Mouse (Mus musculus) heart, embryonic 11.5 days (tissue): ENCODE measurements at regions not wholly inside any gene's neighbourhood (a gene's known extent, or its start where the extent isn't known, plus 50 kb on each side); places are given as distances from the start of the nearest gene placed in this dataset.

Experiments used
- ATAC-seq: fragments of 200-750 bp; cut with Nextera tagmentation; replicated peaks from 2 replicates; pipeline ENCODE4 v1.8.0; 2017; ENCODE audit warnings: moderate library complexity; ENCODE audit not compliant: insufficient number of reproducible peaks, low FRiP score, low TSS enrichment
- H3K27ac ChIP-seq: fragments of 300-500 bp; sonication (generic); 2 replicates; pipeline ENCODE4 v1.5.1; 2014; ENCODE audit warnings: mild to moderate bottlenecking, low read depth, low read length
- H3K27me3 ChIP-seq: fragments of 300-500 bp; sonication (generic); 2 replicates; pipeline ENCODE4 v1.6.1; 2014; ENCODE audit warnings: mild to moderate bottlenecking, low read length, mixed read lengths; ENCODE audit not compliant: control insufficient read depth, insufficient read depth
- H3K36me3 ChIP-seq: fragments of 300-500 bp; sonication (generic); 2 replicates; pipeline ENCODE4 v1.6.1; 2014; ENCODE audit warnings: mild to moderate bottlenecking, low read length, moderate library complexity, mixed read lengths; ENCODE audit not compliant: control insufficient read depth, insufficient read depth
- H3K4me1 ChIP-seq: fragments of 300-500 bp; sonication (generic); 2 replicates; pipeline ENCODE4 v1.6.1; 2014; ENCODE audit warnings: low read length; ENCODE audit not compliant: control insufficient read depth, insufficient read depth
- H3K4me2 ChIP-seq: fragments of 300-500 bp; sonication (generic); 2 replicates; pipeline ENCODE4 v1.6.1; 2014; ENCODE audit warnings: mild to moderate bottlenecking, moderate library complexity
- H3K4me3 ChIP-seq: fragments of 300-500 bp; sonication (generic); 2 replicates; pipeline ENCODE4 v1.5.1; 2014; ENCODE audit warnings: low read depth, low read length
- H3K9ac ChIP-seq: fragments of 300-500 bp; sonication (generic); 2 replicates; pipeline ENCODE4 v1.6.1; 2014; ENCODE audit warnings: mild to moderate bottlenecking, low read depth, low read length, moderate library complexity
- H3K9me3 ChIP-seq: fragments of 300-500 bp; sonication (generic); replicated peaks from 2 replicates; pipeline ENCODE4 v1.6.1; 2016; ENCODE audit warnings: low read length; ENCODE audit not compliant: control insufficient read depth
- WGBS: fragments of 180-500 bp; shearing (Covaris S2); extraction: QIAGEN DNeasy Blood & Tissue Kit; methylation state at CpG from one replicate; pipeline ENCODE4 v1.1.7; 2014; ENCODE audit not compliant: insufficient replicate concordance; 5-methylcytosine and 5-hydroxymethylcytosine counted together

DNA sequence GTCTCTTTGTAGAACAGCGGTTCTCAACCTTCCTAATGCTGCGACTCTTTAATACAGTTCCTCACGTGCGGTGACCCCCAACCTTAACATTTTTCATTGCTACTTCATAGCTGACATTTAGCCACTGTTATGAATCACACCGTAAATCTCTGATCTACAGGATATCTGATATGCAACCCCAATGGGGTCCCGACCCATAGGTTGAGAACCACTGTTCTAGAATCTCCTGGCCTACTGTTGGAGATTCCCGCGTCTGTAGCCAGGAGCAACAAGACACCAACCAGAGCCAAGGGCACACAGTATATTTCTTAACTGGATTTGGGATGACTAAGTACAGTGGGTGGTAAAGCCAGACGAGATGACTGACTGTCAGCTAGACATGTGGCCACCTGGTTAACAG lies 147.6 kb upstream of the 1600014C23Rik start:
- H3K9ac ChIP-seq = no peak overlapping the region
- WGBS = 88% methylated on average over 9 of the region's 9 CpGs
- no peaks in the 10 kb centered on the region for H3K36me3 ChIP-seq
- H3K27me3 ChIP-seq = peaks cover 2% of the 10 kb centered on the region; the same call in 1 of the 2 replicates
- H3K9me3 ChIP-seq = no peaks in the 10 kb centered on the region; the same call in 1 of the 2 replicates
- no peak overlapping the region for H3K27ac ChIP-seq
- no peak overlapping the region for H3K4me3 ChIP-seq
- no peak overlapping the region for H3K4me2 ChIP-seq
- peaks cover 11% of the 10 kb centered on the region for H3K4me1 ChIP-seq
- no peak for ATAC-seq

DNA sequence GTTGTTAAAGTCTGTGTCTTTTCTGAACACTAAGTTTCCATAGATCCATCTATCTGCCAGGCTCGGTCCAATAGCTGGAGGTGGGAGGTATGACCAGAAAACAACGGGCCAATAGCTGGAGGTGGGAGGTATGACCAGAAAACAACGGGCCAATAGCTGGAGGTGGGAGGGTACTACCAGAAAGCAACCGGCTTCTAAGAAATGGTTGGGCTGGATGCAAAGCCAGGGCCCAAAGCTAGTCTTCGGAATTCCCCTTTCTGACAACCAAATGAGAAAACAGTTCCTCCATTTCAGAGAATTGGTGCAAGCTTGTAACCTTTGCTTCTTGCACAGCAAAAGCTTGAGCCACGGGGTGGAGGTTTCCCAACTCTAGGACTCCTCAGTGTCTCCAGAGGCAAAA lies 147.1 kb upstream of the 1600014C23Rik start:
- no peak overlapping the region for H3K9ac ChIP-seq
- H3K4me2 ChIP-seq = no peak overlapping the region
- H3K36me3 ChIP-seq = no peaks in the 10 kb centered on the region
- no peak for ATAC-seq
- no peak overlapping the region for H3K4me3 ChIP-seq
- peaks cover 2% of the 10 kb centered on the region; the same call in 1 of the 2 replicates for H3K27me3 ChIP-seq
- H3K27ac ChIP-seq = no peak overlapping the region
- 77% methylated on average over 6 of the region's 6 CpGs for WGBS
- no peaks in the 10 kb centered on the region; the same call in 1 of the 2 replicates for H3K9me3 ChIP-seq
- peaks cover 6% of the 10 kb centered on the region for H3K4me1 ChIP-seq

DNA sequence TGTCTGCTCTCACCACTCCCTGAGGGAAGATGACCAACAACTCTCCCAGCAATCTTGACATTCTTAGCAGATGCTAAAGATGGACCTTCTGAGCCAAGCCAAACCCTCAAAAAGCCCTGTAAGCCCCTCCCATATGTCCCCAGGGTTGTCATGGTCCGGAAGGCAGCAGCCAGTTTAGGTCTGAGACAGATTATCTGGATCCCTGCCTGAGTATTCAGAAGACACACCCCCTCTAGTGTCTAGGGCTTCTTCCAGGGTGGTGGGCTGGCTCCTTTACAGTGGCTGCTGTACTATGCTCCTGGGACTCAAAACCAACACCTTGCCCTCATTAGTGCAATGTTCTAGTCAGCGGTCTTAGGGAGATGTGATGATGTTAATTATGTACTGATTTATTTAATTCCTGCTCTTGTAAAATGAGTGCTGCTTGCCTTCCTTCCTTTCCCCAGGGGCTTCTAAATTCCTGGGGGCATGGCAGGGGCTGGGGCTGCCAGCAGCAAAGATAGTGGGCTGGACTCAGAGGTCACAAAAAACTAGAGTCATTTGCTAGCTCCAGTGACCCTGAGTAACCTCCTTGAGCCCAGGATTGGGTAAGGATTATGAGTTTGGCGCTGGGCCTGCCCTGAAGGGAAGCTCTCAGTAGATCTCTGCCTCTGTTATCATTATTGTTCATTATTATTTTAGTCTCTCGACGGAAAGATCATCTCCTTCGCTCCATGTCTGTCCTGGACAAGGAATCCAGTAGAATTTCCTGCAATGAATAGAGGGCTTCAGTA lies 146.0 kb upstream of the 1600014C23Rik start:
- Histone ChIP-seq H3K4me2 (no peak overlapping the region), H3K4me1 (0 out of 2 replicates have a peak, but pooled peaks cover 2% of the 10 kb centered on the region), H3K36me3 (no peaks in the 10 kb centered on the region), H3K27ac (no peak overlapping the region), H3K9ac (no peak overlapping the region), H3K9me3 (no peaks in the 10 kb centered on the region; the same call in 1 of the 2 replicates), H3K4me3 (no peak overlapping the region), H3K27me3 (peaks cover 7% of the 10 kb centered on the region; the same call in 1 of the 2 replicates)
- 71% methylated on average over 6 of the region's 6 CpGs for WGBS
- no peak for ATAC-seq

DNA sequence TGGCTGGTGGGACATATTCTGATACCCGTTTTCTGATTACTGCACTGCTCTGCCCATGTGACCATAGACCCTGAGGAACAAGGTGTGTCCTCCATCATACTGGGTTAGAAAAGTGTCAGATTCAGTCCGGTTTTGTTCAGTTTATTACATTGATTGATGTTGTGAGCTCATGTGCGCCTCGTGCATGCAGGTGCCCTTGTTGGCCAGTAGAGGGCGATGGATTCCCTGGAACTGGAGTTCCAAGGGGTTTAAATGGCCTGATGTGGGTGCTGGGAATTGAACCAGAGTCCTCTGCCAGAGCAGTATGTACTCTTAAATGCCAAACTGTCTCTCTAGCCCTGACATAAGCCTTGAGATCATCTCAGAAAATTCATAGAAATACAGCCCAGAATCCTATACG lies 144.8 kb upstream of the 1600014C23Rik start:
- Histone ChIP-seq H3K27ac (no peak overlapping the region), H3K4me1 (peaks cover 7% of the 10 kb centered on the region), H3K27me3 (peaks cover 11% of the 10 kb centered on the region; the same call in 1 of the 2 replicates), H3K36me3 (no peaks in the 10 kb centered on the region), H3K4me2 (no peak overlapping the region), H3K9ac (no peak overlapping the region), H3K9me3 (no peaks in the 10 kb centered on the region; the same call in 1 of the 2 replicates), H3K4me3 (no peak overlapping the region)
- no peak for ATAC-seq
- 75% methylated on average over 6 of the region's 6 CpGs for WGBS

DNA sequence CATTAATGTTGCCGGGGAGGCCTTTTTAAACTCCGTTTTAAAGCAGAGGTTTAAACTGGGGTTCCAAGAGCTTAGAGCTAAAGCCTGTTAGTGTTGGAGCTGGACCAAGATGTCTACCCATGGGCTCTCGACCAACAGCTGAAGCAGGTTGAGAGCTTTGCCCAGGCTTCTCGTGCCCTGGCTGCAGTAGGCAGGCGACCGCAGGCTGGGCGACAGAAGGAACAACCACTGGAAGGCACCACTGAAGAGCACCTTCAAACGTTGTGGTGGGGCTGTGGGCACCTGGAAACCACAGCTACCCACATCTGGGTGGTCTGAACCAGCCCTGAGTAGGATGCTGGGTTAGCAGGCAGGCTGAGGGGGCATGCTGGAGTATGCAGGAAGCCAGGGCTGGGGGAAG lies 141.7 kb upstream of the 1600014C23Rik start:
- Histone ChIP-seq H3K4me3 (no peak overlapping the region), H3K27ac (no peak overlapping the region), H3K4me1 (peaks cover 12% of the 10 kb centered on the region), H3K4me2 (no peak overlapping the region), H3K9me3 (no peaks in the 10 kb centered on the region; the same call in 1 of the 2 replicates), H3K27me3 (peaks cover 18% of the 10 kb centered on the region), H3K9ac (no peak overlapping the region), H3K36me3 (no peaks in the 10 kb centered on the region)
- 86% methylated on average over 8 of the region's 8 CpGs for WGBS
- ATAC-seq = no peak

DNA sequence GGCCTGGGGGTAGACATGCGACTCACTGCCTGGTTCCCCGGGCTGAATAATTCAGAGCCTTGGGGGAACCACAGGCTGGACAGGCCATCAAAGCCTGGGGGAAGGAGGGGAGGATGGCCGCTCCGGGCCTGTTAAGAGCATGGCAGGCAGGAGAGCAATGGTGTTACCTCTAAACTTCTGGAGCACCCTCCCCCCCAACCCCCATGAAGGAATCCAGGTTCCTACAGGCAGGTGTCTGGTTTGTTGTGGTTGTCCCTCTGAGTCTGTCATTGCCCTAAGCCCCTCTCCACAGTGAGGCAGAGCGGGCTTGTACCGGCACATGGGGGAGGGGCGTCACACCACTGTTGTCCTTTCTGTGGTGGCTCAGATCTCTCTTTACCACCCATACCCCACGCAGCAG lies 140.4 kb upstream of the 1600014C23Rik start:
- Histone ChIP-seq H3K27me3 (peaks cover 18% of the 10 kb centered on the region), H3K36me3 (no peaks in the 10 kb centered on the region), H3K27ac (no peak overlapping the region), H3K4me3 (no peak overlapping the region), H3K4me1 (peaks cover 15% of the 10 kb centered on the region), H3K9me3 (peaks cover 3% of the 10 kb centered on the region; the same call in 1 of the 2 replicates), H3K9ac (no peak overlapping the region; the same call in 1 of the 2 replicates), H3K4me2 (peak overlapping the region; percentile 50)
- no peak for ATAC-seq
- 18% methylated on average over 8 of the region's 8 CpGs for WGBS

DNA sequence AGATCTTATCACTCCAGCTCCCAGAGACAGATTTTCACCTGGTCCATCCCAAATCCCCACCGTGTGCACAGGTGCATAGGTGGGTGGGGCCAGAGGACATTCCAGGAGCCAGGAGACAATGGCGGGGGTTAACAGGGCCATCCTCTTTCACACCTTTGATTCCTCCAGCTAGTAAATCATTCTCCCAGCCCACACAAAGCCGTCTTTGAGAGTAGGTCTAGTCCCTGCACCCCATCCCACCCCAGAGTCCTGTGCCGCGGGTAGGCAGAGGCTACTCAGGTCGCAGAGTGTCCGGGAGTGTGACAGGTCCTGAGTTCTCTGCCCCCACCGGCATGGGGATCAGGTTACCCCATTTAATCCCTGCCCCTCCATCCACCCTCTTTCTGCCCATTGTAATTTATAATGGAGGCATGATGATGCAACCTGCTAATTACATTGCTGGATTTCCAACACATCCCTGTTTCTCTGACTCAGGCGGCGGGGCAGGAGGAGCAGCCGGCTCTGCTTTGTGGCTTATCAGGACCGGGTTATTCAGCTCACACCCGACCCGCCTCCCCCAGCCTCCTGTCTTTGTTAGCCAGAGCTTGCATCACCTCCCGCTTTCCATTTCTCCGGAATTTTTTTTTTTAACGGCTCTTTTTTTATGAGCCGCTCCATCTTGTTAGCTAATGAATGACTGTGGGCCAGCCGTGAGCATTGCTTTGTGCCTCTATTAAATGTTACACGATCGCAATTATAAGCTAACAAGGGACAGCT lies 139.7 kb upstream of the 1600014C23Rik start:
- Histone ChIP-seq H3K9me3 (peaks cover 3% of the 10 kb centered on the region; the same call in 1 of the 2 replicates), H3K9ac (no peak overlapping the region), H3K27me3 (peaks cover 18% of the 10 kb centered on the region), H3K27ac (no peak overlapping the region), H3K4me3 (no peak overlapping the region), H3K36me3 (no peaks in the 10 kb centered on the region), H3K4me2 (peak overlapping the region; percentile 50), H3K4me1 (peaks cover 15% of the 10 kb centered on the region)
- 0 out of 2 replicates have a peak, but pooled peaks have one; percentile 23 for ATAC-seq
- 8% methylated on average over 21 of the region's 21 CpGs for WGBS

DNA sequence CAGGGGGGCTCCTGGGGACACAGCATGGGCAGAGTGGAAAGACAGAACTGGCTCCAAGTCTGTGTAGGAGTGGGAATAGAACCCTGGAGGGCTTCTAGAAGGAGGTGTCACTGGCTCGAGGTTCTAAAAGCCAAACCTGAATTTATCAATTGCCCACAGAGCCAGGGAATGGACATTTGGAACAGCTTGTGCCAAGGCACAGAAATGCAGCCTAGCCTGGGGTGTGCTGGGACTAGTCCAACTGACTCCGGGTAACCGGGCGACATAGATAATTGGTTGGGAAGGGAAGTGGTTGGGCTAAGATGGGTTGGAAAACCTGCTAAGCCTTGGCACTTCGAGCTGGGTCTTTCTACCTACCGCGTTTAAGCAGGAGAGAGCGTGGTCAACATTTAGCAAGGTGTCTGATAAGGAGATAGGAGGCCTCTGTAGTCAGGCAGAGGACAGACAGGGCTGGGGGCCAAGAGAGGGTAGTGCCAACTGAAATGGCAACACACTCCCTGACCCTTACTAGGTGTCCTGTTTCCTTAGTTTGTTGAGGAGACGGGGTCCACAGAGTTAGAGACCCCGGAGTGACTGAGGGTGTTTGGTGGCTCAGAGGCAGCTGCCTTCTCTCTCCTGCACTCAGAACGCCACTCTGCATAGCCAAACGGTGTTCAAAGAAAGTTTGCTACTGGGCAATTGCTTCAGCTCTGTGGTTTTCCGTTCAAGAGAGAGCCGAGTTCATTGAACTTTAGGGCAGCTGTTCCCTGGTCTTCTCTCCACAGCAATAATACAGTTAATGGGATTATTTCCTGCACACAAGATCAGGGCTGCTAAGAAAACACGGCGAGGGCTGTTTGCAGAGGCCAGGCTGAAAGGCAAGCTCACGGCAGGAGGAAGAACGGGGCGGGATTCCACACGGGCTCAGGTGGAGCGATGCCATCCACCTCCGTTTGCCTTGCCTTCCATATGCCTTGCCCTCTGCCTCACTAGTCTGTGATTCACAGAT lies 138.3 kb upstream of the 1600014C23Rik start:
- H3K9me3 ChIP-seq = 0 out of 2 replicates have a peak, but pooled peaks cover 3% of the 10 kb centered on the region
- H3K4me3 ChIP-seq = no peak overlapping the region
- H3K9ac ChIP-seq = no peak overlapping the region
- H3K4me2 ChIP-seq = no peak overlapping the region
- H3K27ac ChIP-seq = no peak overlapping the region
- no peak for ATAC-seq
- H3K4me1 ChIP-seq = peaks cover 17% of the 10 kb centered on the region
- H3K27me3 ChIP-seq = peaks cover 18% of the 10 kb centered on the region
- H3K36me3 ChIP-seq = no peaks in the 10 kb centered on the region
- WGBS = 44% methylated on average over 22 of the region's 22 CpGs
